Mouse (Mus musculus) small intestine, adult 2 months (tissue): ENCODE results near the gene Ccdc177. TPM values are rescaled to one million over a fixed set of nuclear protein-coding genes. Genes with fewer than 3 reads are reported as not detected.
"Not testable (repeated sequence)": the region's sequence is repeated elsewhere in the genome, so short reads cannot be mapped to it uniquely, and the experiment has no call there.

Experiments used
- H3K27ac ChIP-seq: fragments of 200-500 bp; 2 replicates; pipeline ENCODE4 v1.5.1; 2012; ENCODE audit warnings: low read depth, low read length, control low read depth, inconsistent platforms; ENCODE audit not compliant: insufficient read depth
- H3K27me3 ChIP-seq: fragments of 200-500 bp; 2 replicates; pipeline ENCODE4 v1.6.1; 2012; ENCODE audit warnings: mild to moderate bottlenecking, moderate library complexity, low read length, inconsistent platforms; ENCODE audit not compliant: control insufficient read depth, insufficient read depth
- H3K36me3 ChIP-seq: fragments of 200-500 bp; 2 replicates; pipeline ENCODE4 v1.6.1; 2012; ENCODE audit warnings: mild to moderate bottlenecking, low read length, control low read depth, inconsistent platforms; ENCODE audit not compliant: control insufficient read depth, insufficient read depth
- H3K4me1 ChIP-seq: fragments of 200-500 bp; 2 replicates; pipeline ENCODE4 v1.6.1; 2012; ENCODE audit warnings: low read length, inconsistent platforms, mixed read lengths; ENCODE audit not compliant: control insufficient read depth, insufficient read depth, insufficient read length
- H3K4me3 ChIP-seq: fragments of 200-500 bp; 2 replicates; pipeline ENCODE4 v1.5.1; 2012; ENCODE audit warnings: low read depth, mild to moderate bottlenecking, control low read depth, inconsistent platforms, low read length, moderate library complexity
- CTCF ChIP-seq: fragments of 200-500 bp; IDR thresholded peaks from 2 replicates; pipeline ENCODE4 v1.5.1; 2012; ENCODE audit warnings: low read depth, mild to moderate bottlenecking, control low read depth, inconsistent platforms, low read length, moderate library complexity, mixed read lengths; ENCODE audit not compliant: insufficient replicate concordance, insufficient read length; ENCODE audit errors: extremely low read depth
- POLR2A ChIP-seq: fragments of 200-500 bp; IDR thresholded peaks from 2 replicates; pipeline ENCODE4 v1.6.1; 2012; ENCODE audit warnings: low read depth, mild to moderate bottlenecking, control low read depth, inconsistent platforms, low read length, moderate library complexity
- WGBS: fragments of 180-500 bp; shearing (Covaris S2); methylation state at CpG from one replicate; pipeline ENCODE4 v1.1.7; 2018; 5-methylcytosine and 5-hydroxymethylcytosine counted together
- polyA plus RNA-seq: library from polyadenylated mRNA; depleted of rRNA; stranded (reverse); fragments of >200 nt; gene quantifications from 2 replicates; pipeline ENCODE4 v1.2.3, GENCODE M21; 2012

Ccdc177 gene
- polyA plus RNA-seq, 1 experiment: 0.10 TPM

DNA sequence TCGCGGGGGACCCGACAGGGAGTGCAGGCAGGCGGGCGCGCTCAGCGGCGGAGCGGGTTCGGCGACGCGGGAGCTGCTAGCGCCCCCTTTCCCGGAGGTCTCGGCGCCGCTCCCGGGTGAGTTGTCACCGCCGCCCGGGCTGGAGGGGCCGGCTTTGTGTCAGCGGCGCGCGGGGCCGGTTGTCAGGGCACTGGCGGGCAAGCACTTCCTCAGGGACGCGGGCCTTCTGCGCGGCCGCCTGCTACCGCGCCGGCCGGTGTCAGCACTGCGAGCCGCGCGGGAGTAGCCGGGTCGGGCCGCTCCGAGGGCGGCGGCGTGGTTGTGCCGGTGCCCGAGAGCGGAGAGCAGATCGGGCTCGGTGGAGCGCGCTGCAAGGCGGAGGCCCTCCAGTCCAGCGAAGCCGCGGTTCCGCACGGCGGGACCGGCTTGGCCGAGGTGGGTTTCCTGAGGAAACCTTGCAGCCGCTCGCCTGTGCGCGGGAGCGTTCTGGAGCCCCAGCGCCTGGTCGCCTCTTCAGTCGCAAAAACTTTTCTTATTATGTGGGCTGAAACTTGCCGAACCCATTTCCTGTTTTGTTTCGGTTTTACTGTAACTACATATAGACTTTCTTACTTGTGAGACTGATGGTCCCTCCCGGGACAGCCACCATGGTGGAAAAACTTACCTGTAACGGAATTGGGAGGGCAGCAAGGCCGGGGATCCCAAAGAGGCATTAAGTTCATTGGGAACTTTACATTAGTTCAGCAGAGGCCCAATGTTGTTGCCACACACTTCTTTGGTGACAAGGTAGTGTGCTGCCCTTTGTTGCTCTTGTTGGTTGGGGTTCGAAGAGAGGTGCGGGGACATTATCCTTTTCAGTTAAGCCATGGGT, 30.4 kb upstream of the Ccdc177 start:
- H3K36me3 ChIP-seq: peaks cover 3% of the 10 kb centered on the region; the same call in 1 of the 2 replicates
- no peak for TF ChIP-seq POLR2A
- TF ChIP-seq CTCF: no peak; the same call in 1 of the 2 replicates
- 1% methylated on average over 80 of the region's 80 CpGs for WGBS
- H3K4me3 ChIP-seq: peak overlapping the region; percentile 67
- no peaks in the 10 kb centered on the region for H3K27me3 ChIP-seq
- peaks cover 20% of the 10 kb centered on the region for H3K4me1 ChIP-seq
- H3K27ac ChIP-seq: peak overlapping the region; percentile 87

DNA sequence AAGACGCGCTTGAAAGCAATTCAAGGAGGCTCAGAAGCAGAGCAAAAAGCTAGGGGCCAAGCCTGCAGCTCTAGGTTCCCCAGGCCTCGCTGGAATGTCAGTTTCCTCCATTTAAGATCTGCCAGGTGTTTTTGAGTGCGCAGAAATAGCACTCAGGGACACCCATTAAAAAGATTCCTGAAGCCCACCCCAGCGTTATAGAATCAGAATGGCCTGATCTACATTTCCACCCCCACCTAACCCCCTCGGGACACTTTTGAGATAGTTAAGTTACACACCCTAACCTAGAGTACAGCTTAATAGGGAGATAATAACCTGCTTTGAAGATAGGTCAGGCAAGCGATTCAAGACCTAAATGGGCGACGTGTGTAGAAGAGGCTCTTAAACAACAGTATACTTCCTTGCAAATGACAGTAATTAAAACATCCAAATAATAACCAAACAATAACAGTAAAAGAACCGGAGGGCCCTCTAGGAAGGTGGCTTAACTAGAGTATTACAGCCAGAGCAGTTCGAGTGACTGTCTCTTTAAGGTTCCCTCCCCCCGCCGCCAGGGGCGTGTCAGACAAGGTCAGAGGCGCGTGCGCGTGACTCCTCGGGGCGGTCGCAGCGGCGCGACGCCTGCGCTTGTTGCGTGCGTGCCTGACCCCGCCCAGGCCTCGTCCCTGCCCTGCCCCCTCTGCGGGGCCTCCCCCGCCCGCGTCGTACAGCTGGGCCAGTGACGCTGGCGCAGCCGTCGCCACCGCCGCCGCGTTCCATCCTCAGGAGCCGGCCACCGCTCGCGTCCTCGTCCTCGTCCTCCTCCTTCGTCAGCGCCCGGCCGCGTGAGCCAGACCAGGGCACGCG, 29.6 kb upstream of the Ccdc177 start, which contains the start of gene Susd6:
TSS of gene Susd6 (plus strand) at position 662 of the 846 bp plus-strand sequence.
- peaks cover 20% of the 10 kb centered on the region for H3K4me1 ChIP-seq
- WGBS: 5% methylated on average over 56 of the region's 56 CpGs

DNA sequence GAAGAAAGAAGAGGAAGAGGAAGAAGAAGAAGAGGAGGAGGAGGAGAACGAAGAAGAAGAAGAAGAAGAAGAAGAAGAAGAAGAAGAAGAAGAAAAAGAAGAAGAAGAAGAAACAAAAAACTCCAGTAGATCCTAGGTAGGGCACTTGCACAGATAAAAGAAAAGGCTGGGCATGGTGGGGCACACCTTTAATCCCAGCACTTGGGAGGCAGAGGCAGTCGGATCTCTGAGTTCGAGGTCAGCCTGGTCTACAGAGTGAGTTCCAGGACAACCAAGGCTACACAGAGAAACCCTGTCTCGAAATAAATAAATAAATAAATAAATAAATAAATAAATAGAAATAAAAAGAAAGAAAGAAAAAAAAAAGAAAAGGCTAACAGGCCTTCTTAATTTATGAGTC, 28.8 kb upstream of the Ccdc177 start:
- not testable (repeated sequence) for H3K27me3 ChIP-seq, H3K4me3 ChIP-seq, H3K27ac ChIP-seq, H3K36me3 ChIP-seq
- 86% methylated on average over 4 of the region's 4 CpGs for WGBS
- peaks cover 20% of the 10 kb centered on the region for H3K4me1 ChIP-seq

More for the DNA sequence above, 29.6 kb upstream of the Ccdc177 start, which contains the start of gene Susd6:
- H3K4me3 ChIP-seq: peak within 1 kb of the TSS; percentile 67
- TF ChIP-seq POLR2A (peak; percentile 98), CTCF (no peak)
- H3K27me3 ChIP-seq: no peaks in the 10 kb centered on the region
- peak within 1 kb of the TSS; percentile 87 for H3K27ac ChIP-seq
- peaks cover 3% of the 10 kb centered on the region; the same call in 1 of the 2 replicates for H3K36me3 ChIP-seq

DNA sequence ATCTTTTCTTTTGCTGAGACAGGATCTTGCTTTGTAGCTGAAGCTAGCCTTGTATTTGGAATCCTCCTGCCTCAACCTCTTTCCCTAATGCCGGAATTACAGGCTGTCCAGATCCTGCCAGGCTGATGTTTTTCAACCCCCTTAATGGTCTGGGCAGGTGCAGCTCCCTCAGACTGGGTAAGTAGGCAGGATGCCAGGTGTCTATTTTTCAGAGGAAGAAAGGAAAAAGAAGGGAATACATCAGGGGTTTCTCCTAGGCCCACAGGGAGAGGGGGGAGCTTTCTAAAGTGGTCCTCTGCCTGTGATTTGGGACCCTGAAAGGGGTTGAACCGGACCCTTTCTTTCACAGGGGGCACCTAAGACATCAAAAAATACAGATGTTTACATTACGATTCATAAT, 27.7 kb upstream of the Ccdc177 start:
- WGBS: 49% methylated on average over 3 of the region's 3 CpGs
- no peaks in the 10 kb centered on the region for H3K36me3 ChIP-seq
- H3K4me3 ChIP-seq: no peak overlapping the region
- peak overlapping the region; percentile 50 for H3K27ac ChIP-seq
- TF ChIP-seq CTCF (no peak), POLR2A (no peak)
- H3K4me1 ChIP-seq: peaks cover 17% of the 10 kb centered on the region
- H3K27me3 ChIP-seq: no peaks in the 10 kb centered on the region

DNA sequence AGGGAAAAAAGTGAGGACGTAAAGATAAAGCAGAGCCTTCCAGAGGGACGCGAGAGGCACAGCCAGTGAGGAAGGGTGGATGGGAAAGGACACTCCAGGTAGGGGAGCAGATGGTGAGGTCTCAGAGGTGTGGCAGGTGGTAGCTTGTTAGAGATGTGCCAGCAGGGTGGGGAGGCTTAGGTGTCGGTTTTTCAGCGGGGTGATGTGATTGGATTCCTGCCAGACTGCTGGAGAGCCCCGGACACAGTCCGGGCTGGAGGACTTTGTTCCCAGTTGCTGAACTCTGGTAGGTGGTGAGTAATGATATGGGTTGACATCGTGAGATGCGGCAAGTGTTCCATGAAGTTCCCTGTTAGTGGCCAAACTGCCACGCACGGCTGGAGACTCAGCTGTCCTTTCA, 27.1 kb upstream of the Ccdc177 start:
- TF ChIP-seq POLR2A (no peak; the same call in 1 of the 2 replicates), CTCF (no peak)
- H3K36me3 ChIP-seq: no peaks in the 10 kb centered on the region
- H3K4me3 ChIP-seq: peak overlapping the region; percentile 22
- H3K4me1 ChIP-seq: peaks cover 15% of the 10 kb centered on the region
- WGBS: 18% methylated on average over 11 of the region's 11 CpGs
- no peaks in the 10 kb centered on the region for H3K27me3 ChIP-seq
- H3K27ac ChIP-seq: peak overlapping the region; percentile 50

DNA sequence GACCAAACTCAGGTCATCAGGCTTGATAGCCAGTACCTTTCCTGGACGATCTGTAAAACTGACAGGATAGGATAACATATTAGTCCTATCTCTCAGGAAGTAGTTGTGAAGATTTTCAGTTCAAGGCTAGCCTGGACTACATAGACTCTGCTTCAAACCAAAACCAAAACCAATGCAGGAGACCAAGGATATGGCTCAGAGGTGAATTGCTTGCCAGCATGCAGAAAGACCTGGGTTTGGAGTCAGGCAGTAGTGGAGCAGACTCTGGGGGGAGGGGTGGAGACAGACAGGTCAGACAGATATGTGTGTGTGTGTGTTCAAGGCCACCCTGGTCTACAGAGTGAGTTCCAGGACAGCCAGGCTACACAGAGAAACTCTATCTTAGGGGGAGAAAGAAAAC, 26.1 kb upstream of the Ccdc177 start:
- Histone ChIP-seq H3K27me3 (no peaks in the 10 kb centered on the region), H3K36me3 (no peaks in the 10 kb centered on the region), H3K27ac (no peak overlapping the region), H3K4me1 (peaks cover 13% of the 10 kb centered on the region), H3K4me3 (no peak overlapping the region)
- TF ChIP-seq POLR2A (no peak), CTCF (no peak)
- 70% methylated on average over 1 of the region's 1 CpGs for WGBS

DNA sequence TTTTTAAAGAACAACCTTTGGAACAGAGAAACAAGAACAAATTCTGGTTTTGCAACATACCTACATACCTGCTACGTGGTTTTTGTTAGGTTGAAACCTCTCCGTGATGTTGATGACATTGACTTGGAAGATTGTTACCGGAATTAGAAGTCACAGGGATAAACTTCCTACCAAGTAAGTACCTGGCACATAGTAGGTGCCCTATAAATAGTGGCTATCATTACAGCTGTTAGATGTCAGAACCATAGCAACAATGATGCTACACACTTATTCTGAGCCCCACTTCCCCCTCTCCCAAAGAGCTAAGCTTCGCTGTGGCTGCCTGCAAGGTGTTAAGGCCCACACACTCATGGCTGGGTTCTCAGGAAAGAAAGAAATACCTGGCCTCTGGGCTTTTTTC, 25.1 kb upstream of the Ccdc177 start:
- TF ChIP-seq POLR2A: no peak
- no peak for TF ChIP-seq CTCF
- H3K4me3 ChIP-seq: no peak overlapping the region
- 90% methylated on average over 4 of the region's 4 CpGs for WGBS
- H3K27me3 ChIP-seq: no peaks in the 10 kb centered on the region
- H3K27ac ChIP-seq: no peak overlapping the region
- H3K36me3 ChIP-seq: no peaks in the 10 kb centered on the region
- peaks cover 13% of the 10 kb centered on the region for H3K4me1 ChIP-seq
